Mouse (Mus musculus) kidney, embryonic 15.5 days (tissue): ENCODE data around the gene Grm3. TPM values are rescaled to one million over a fixed set of nuclear protein-coding genes. Genes with fewer than 3 reads are reported as not detected.

Experiments
- ATAC-seq: fragments of 200-750 bp; cut with Nextera tagmentation; replicated peaks from 2 replicates; pipeline ENCODE4 v1.8.0; 2017; ENCODE audit warnings: moderate TSS enrichment; ENCODE audit not compliant: low FRiP score
- H3K27ac ChIP-seq: fragments of 300-500 bp; sonication (generic); 2 replicates; pipeline ENCODE4 v1.5.1; 2015; ENCODE audit warnings: mild to moderate bottlenecking, inconsistent platforms
- H3K27me3 ChIP-seq: fragments of 300-500 bp; sonication (generic); 2 replicates; pipeline ENCODE4 v1.6.1; 2015; ENCODE audit warnings: inconsistent platforms
- H3K36me3 ChIP-seq: fragments of 300-500 bp; sonication (generic); 2 replicates; pipeline ENCODE4 v1.6.1; 2015; ENCODE audit warnings: inconsistent platforms
- H3K4me1 ChIP-seq: fragments of 300-500 bp; sonication (generic); 2 replicates; pipeline ENCODE4 v1.6.1; 2015; ENCODE audit warnings: inconsistent platforms
- H3K4me2 ChIP-seq: fragments of 300-500 bp; sonication (generic); 2 replicates; pipeline ENCODE4 v1.6.1; 2015; ENCODE audit warnings: moderate library complexity, mild to moderate bottlenecking, inconsistent platforms
- H3K4me3 ChIP-seq: fragments of 300-500 bp; sonication (generic); replicated peaks from 2 replicates; pipeline ENCODE4 v1.5.1; 2015; ENCODE audit warnings: mild to moderate bottlenecking, inconsistent platforms
- H3K9ac ChIP-seq: fragments of 300-500 bp; sonication (generic); 2 replicates; pipeline ENCODE4 v1.6.1; 2015; ENCODE audit warnings: mild to moderate bottlenecking, inconsistent platforms
- H3K9me3 ChIP-seq: fragments of 300-500 bp; sonication (generic); replicated peaks from 2 replicates; pipeline ENCODE4 v1.6.1; 2016; ENCODE audit warnings: inconsistent platforms
- WGBS: fragments of 180-500 bp; shearing (Covaris S2); methylation state at CpG from one replicate; pipeline ENCODE4 v1.1.7; 2015; ENCODE audit warnings: mixed read lengths; 5-methylcytosine and 5-hydroxymethylcytosine counted together
- polyA plus RNA-seq: library from polyadenylated mRNA; unstranded; fragments of >200 nt; fragmentation: Nextera tagmentation; extraction: Ambion mirVana; gene quantifications from 2 replicates; pipeline ENCODE4 v1.2.1, GENCODE M21; 2015

Gene Grm3
- polyA plus RNA-seq, 1 experiment from 2014 or later = 0.77 TPM

DNA sequence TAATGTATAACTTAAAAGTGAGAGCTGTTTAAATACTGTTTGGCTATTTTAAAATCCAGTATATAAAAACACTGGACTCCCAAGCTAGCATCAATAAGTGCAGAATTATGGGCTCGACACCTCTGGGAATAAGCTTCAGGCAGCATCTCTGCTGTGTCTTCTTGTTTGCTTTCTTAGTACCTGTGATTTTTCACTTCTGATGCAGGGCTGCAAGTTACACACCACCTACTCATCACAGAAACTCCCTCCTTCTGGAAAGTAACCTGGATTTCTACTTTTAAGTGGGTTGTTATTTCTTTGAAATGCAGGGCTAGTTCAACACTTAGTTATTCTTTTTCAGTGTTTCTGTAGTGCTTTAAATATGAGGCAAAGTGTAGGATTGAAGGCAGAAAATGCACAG is 32.6 kb downstream of the Grm3 start:
- no peak overlapping the region for H3K4me2 ChIP-seq
- no peaks in the 10 kb centered on the region for H3K27me3 ChIP-seq
- H3K9me3 ChIP-seq = no peaks in the 10 kb centered on the region
- no peak overlapping the region for H3K4me3 ChIP-seq
- no peak overlapping the region for H3K9ac ChIP-seq
- no peak for ATAC-seq
- no peak overlapping the region for H3K27ac ChIP-seq
- WGBS = 100% methylated on average over 1 of the region's 1 CpGs
- no peaks in the 10 kb centered on the region for H3K36me3 ChIP-seq
- H3K4me1 ChIP-seq = no peaks in the 10 kb centered on the region

DNA sequence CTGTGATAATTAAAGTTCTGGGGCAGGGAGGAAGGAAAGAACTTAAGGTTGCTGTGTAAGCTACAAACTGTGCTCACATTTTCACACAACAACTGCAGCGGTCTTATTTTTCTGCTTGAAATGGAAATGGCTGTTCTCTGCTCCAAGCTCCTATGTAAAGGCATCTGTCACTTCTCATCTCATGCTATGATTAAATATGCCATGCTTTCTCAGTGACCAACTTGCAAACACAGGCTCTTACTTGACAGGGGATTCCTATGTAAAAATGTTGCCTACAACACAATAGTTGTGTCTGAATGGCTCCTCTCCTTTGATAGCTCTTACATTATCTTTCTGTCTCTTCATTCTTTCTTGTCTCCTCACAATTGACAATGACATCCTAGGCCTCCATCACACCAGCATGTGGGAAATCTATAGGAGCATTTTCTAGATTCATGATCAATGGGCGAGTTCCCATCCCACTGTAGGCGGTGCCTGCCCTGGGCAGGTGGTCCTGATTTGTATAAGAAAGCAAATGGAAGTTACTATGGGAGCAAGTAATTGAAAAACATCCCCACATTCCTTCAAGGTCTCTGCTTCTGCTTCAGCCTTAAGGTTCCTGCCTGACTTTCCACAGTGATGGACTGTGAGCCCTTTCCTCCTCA is 34.2 kb downstream of the Grm3 start:
- 60% methylated on average over 3 of the region's 3 CpGs for WGBS
- H3K9me3 ChIP-seq = no peaks in the 10 kb centered on the region
- H3K4me1 ChIP-seq = no peaks in the 10 kb centered on the region
- no peaks in the 10 kb centered on the region for H3K27me3 ChIP-seq
- no peak overlapping the region for H3K4me3 ChIP-seq
- ATAC-seq = no peak
- no peak overlapping the region for H3K27ac ChIP-seq
- no peak overlapping the region for H3K9ac ChIP-seq
- H3K36me3 ChIP-seq = no peaks in the 10 kb centered on the region
- no peak overlapping the region for H3K4me2 ChIP-seq

DNA sequence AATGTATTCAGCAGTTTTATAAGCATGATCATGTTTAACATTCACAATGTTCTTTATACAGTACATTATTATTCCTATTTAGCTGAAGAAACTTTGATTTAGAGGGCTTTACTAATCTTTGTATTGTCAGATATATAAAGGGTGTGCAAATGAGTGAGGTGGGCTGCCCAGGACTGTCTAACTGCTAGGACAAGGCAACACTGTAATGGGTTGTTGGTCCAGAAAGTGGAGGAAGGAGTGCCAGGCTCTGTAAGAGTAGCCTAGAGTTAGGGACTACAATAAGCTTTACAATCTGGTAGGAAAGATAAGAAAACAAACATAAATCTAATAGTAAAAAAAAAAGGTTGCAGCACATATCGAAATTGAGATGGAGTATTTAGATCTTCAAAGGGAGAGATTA is 34.8 kb downstream of the Grm3 start:
- 15% methylated on average over 1 of the region's 1 CpGs for WGBS
- no peaks in the 10 kb centered on the region for H3K27me3 ChIP-seq
- no peak for ATAC-seq

DNA sequence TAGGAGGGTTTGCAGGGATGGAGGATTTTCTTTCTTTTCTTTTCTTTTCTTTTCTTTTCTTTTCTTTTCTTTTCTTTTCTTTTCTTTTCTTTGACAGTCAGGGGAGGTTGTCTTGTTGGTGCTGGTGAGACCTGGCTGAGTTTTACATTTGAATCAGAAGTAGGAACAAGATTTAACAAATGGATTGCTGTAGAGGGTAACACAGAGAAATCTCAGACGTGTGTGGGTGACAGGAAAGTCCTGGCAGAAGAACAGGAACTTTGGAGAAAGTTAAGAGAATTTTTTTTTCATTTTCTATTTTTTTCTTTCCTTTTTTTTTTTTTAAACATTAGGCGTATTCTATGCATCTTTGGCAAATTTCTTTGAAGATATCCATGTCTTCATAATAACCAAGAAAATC is 41.8 kb downstream of the Grm3 start:
- Histone ChIP-seq H3K4me1 (no peaks in the 10 kb centered on the region), H3K27me3 (no peaks in the 10 kb centered on the region), H3K4me3 (no peak overlapping the region), H3K9me3 (no peaks in the 10 kb centered on the region), H3K27ac (no peak overlapping the region), H3K9ac (no peak overlapping the region), H3K4me2 (no peak overlapping the region), H3K36me3 (no peaks in the 10 kb centered on the region)
- no peak for ATAC-seq
- 45% methylated on average over 2 of the region's 2 CpGs for WGBS

More for the DNA sequence above, 34.8 kb downstream of the Grm3 start:
- Histone ChIP-seq H3K4me3 (no peak overlapping the region), H3K4me1 (no peaks in the 10 kb centered on the region), H3K9me3 (no peaks in the 10 kb centered on the region), H3K9ac (no peak overlapping the region), H3K27ac (no peak overlapping the region), H3K4me2 (no peak overlapping the region), H3K36me3 (no peaks in the 10 kb centered on the region)

DNA sequence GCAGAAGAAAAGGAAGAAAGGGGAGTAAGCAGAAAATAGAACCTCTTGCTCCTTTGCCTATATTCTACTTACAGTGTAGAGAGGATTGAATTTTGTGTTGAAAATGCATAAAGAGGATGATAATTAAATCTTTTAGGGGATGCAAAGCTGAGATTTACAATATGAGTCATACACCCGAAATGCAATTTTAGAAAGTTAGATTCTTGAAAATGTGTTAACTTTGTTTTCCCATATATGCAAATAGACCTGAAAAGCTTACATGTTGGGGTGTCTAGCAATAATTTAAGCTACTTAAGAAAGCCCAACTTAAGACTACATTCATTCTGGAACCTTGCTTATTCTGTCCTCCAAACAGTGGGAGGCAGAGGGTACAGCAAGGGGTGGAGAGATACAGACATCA is 56.0 kb downstream of the Grm3 start:
- no peaks in the 10 kb centered on the region for H3K9me3 ChIP-seq
- no peak overlapping the region for H3K27ac ChIP-seq
- 89% methylated on average over 1 of the region's 1 CpGs for WGBS
- no peak overlapping the region for H3K9ac ChIP-seq
- H3K4me1 ChIP-seq = no peaks in the 10 kb centered on the region
- H3K27me3 ChIP-seq = no peaks in the 10 kb centered on the region
- H3K4me2 ChIP-seq = no peak overlapping the region
- no peak overlapping the region for H3K4me3 ChIP-seq
- H3K36me3 ChIP-seq = no peaks in the 10 kb centered on the region
- ATAC-seq = no peak

DNA sequence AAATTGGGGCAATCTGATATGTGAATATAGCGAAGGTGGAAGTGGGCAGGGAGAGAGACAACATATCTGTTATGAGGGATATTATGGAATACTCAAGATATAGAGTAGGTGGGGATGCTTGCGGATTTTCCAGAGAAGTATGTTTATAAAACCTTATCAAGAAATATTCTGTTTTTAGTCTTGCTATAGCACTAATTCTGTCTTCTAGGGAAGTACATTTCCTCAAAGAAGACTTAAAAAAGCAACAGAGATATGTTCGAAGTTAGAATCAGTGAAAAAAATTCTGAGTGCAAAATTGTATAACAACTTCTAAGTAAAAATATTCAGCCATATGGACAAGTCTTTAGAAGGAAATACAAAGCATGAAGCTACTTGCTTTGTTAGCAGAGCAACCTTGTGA is 61.6 kb downstream of the Grm3 start:
- no peaks in the 10 kb centered on the region for H3K9me3 ChIP-seq
- no peak overlapping the region for H3K4me3 ChIP-seq
- ATAC-seq = no peak
- H3K9ac ChIP-seq = no peak overlapping the region
- no peak overlapping the region for H3K4me2 ChIP-seq
- H3K27ac ChIP-seq = no peak overlapping the region
- no peaks in the 10 kb centered on the region for H3K4me1 ChIP-seq
- no peaks in the 10 kb centered on the region for H3K36me3 ChIP-seq
- no peaks in the 10 kb centered on the region for H3K27me3 ChIP-seq
- WGBS = 89% methylated on average over 3 of the region's 3 CpGs

DNA sequence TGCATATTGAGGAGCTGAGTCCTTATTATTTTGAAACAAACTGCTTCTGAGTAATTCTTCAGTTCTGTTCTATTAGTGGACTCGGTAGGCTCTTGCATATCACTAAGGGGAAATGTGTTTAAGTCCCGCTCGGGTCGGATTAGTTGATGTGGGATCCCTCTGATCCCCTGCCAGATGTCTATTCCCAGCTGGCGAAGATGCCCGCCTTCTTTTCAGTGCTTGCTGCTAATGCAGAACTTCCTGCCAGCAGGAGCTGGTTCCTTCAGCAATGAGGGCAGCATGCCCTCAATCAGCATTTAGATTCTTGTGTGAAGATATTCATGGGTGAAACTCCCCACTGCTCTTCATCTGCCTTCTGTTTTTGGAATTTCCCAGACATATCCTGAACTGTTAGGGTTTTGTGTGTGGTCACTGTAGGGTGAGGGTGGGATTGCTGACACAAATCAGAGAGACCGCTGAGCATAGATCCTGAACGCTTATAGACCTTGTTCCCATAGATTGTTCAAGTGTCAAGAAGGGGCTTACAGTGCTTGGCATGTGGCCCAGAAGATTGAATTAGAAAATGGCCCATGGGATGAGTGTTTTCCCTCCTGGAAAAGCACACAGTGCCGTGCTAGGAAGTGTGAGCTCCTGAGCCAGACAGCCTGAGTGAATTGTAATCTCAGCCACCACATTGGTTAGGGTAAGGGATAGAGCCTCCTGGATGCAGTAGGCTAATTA is 62.9 kb downstream of the Grm3 start:
- ATAC-seq = no peak
- H3K27me3 ChIP-seq = no peaks in the 10 kb centered on the region
- 65% methylated on average over 9 of the region's 9 CpGs for WGBS

DNA sequence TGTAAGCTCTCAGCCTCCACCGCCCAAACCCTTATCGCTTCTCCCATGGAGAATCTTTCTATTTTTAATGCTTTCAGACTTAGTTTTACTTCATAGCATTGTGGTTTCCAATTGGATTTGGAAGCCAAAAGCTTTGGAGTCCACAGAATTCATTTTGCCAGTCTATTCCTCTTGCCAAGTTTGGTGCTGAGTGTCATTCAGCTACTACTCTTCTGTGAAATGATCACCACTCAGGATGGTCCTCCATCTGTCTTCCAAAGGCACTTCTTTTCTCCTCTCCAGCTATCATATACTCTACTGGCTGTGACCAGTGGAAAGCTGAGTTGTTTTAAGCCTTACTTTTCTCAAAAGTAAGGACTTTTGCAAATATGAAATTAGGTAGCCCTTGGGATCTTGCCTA is 86.4 kb downstream of the Grm3 start:
- H3K9me3 ChIP-seq = no peaks in the 10 kb centered on the region
- no peak overlapping the region for H3K9ac ChIP-seq
- no peak overlapping the region for H3K27ac ChIP-seq
- H3K4me1 ChIP-seq = no peaks in the 10 kb centered on the region
- no peaks in the 10 kb centered on the region for H3K27me3 ChIP-seq
- no peak overlapping the region for H3K4me2 ChIP-seq
- H3K4me3 ChIP-seq = no peak overlapping the region
- WGBS = 95% methylated on average over 2 of the region's 2 CpGs
- no peaks in the 10 kb centered on the region for H3K36me3 ChIP-seq
- no peak for ATAC-seq

More for the DNA sequence above, 62.9 kb downstream of the Grm3 start:
- Histone ChIP-seq H3K27ac (no peak overlapping the region), H3K9me3 (no peaks in the 10 kb centered on the region), H3K4me3 (no peak overlapping the region), H3K36me3 (no peaks in the 10 kb centered on the region), H3K4me1 (no peaks in the 10 kb centered on the region), H3K4me2 (no peak overlapping the region), H3K9ac (no peak overlapping the region)

DNA sequence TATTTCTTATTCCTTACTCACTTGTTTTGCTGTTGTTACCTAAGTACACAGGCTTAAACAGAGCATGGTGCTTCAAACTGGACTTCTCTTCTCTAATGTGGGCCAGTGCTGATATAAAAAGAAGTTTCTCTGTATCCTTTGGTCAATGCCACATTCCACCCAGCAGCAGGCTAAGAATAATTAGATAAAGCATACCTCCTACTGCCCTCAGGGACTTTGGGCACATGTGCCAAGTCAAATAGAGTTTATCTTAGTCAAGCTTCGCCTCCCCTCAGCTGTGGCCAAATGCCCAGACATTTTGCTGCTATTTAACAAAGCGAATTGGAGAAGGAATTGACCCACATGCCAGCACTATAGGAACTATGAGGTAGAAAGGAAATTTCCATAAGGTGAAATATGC is 97.8 kb downstream of the Grm3 start:
- ATAC-seq = 0 out of 2 replicates have a peak, but pooled peaks have one; percentile 37
- Histone ChIP-seq H3K4me2 (no peak overlapping the region), H3K4me3 (no peak overlapping the region), H3K4me1 (peaks cover 5% of the 10 kb centered on the region; the same call in 1 of the 2 replicates), H3K27me3 (no peaks in the 10 kb centered on the region), H3K9me3 (no peaks in the 10 kb centered on the region), H3K36me3 (no peaks in the 10 kb centered on the region), H3K27ac (no peak overlapping the region), H3K9ac (no peak overlapping the region)
- 55% methylated on average over 2 of the region's 2 CpGs for WGBS

DNA sequence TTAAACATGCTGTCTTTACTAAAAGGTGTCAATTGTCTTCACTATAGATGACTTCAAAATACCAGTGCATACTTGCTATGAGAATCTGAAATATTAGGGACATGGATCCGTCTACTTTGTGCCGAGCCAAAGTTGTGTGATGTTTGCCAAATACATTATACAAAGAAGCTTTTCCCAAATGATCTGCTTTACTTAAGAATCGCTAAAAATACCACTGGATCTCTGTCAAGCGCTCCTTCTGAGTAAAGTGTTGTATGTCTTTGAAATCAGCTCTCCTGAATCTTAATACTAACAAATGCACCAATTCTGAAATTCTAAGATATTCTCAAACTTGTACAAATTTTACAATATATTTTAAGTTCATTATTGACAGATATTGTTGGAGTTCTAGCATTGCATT is 100.6 kb downstream of the Grm3 start:
- Histone ChIP-seq H3K27me3 (no peaks in the 10 kb centered on the region), H3K4me2 (no peak overlapping the region), H3K36me3 (no peaks in the 10 kb centered on the region), H3K9me3 (no peaks in the 10 kb centered on the region), H3K27ac (no peak overlapping the region), H3K4me3 (no peak overlapping the region), H3K9ac (no peak overlapping the region), H3K4me1 (peaks cover 5% of the 10 kb centered on the region; the same call in 1 of the 2 replicates)
- ATAC-seq = no peak
- 89% methylated on average over 4 of the region's 4 CpGs for WGBS

DNA sequence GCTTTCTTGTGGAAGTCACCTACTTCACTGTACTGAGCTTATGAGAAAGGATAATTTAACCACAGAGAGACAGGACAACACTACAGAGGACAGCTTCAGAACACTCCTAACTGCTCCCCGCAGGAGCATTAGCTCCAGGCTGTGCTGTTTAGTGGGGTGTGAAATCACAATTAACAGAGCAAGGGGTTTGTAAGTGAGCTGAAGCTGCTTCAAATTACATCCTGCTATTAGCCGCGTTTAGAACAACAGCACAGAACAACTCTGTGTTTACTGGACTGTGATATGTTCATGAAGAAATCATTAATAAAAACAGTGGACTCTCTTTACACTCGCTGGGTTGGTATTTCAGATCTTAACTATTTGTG is 101.9 kb downstream of the Grm3 start:
- H3K36me3 ChIP-seq = no peaks in the 10 kb centered on the region
- peak; percentile 97 for ATAC-seq
- H3K27ac ChIP-seq = peak overlapping the region; percentile 77
- H3K9me3 ChIP-seq = no peaks in the 10 kb centered on the region
- no peaks in the 10 kb centered on the region for H3K27me3 ChIP-seq
- H3K4me2 ChIP-seq = 0 out of 2 replicates have a peak overlapping the region, but pooled peaks have one; percentile 18
- H3K4me1 ChIP-seq = peaks cover 5% of the 10 kb centered on the region; the same call in 1 of the 2 replicates
- no peak overlapping the region for H3K9ac ChIP-seq
- WGBS = 8% methylated on average over 4 of the region's 4 CpGs
- no peak overlapping the region for H3K4me3 ChIP-seq

DNA sequence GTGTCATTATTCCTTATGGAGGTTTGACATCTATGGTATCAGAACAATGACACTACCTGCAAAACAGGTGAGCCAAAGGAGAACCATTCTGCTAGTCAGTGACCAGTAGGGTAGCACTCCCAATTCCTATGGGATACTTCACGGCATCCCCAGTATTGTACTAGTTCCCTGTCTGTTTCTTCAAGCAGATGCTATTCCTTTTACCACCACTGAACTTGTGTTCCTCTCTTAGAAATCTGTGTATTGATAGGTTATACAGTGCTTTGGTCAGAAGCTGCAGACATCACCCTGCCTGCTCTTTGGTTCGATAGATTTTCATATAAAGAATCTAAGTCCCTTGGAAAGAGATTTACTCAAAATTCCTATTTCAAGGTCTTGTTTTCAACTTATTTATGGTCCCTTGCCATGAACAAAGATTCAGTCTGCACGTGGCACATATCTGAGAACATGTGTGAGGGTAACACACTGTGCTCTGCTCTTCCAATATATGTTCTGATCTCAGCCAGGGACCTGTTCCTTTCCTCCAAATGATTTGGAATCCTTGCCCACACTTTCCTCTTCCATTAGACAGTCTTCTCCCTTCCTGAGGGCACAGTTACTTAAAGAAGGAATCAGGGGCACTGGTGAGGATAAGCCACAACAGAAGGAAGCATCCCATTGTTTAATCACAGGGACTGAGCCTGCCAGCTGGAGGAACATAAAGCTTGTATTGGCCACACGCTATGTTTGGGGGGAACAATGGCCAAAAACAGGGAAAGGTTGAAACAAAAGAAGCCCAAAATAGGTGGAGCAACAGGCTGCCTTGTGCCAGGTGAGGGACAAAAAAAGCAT is 102.5 kb downstream of the Grm3 start:
- no peaks in the 10 kb centered on the region for H3K36me3 ChIP-seq
- 55% methylated on average over 4 of the region's 4 CpGs for WGBS
- H3K4me3 ChIP-seq = no peak overlapping the region
- H3K9ac ChIP-seq = no peak overlapping the region
- peaks cover 5% of the 10 kb centered on the region; the same call in 1 of the 2 replicates for H3K4me1 ChIP-seq
- H3K4me2 ChIP-seq = 0 out of 2 replicates have a peak overlapping the region, but pooled peaks have one; percentile 18
- peak overlapping the region; percentile 77 for H3K27ac ChIP-seq
- H3K27me3 ChIP-seq = no peaks in the 10 kb centered on the region
- ATAC-seq = peak; percentile 38
- H3K9me3 ChIP-seq = no peaks in the 10 kb centered on the region
